Mouse (Mus musculus) liver, embryonic 14.5 days (tissue): ENCODE results near the gene Pih1d2. TPM values are rescaled to one million over a fixed set of nuclear protein-coding genes. Genes with fewer than 3 reads are reported as not detected.

Source experiments
- ATAC-seq: fragments of 200-750 bp; cut with Nextera tagmentation; 2 replicates; pipeline ENCODE4 v1.8.0; 2017; ENCODE audit warnings: moderate number of reproducible peaks, mild to moderate bottlenecking, moderate library complexity; ENCODE audit not compliant: insufficient read depth
- DNase-seq, 3 experiments: peaks; one replicate each; pipeline ENCODE4 v3.0.0-alpha.2; 2012 to 2013; ENCODE audit warnings: low read depth in 3 of 3, low spot score in 3 of 3
- H3K27ac ChIP-seq: fragments of 300-500 bp; sonication (generic); 2 replicates; pipeline ENCODE4 v1.5.1; 2014; ENCODE audit warnings: moderate library complexity, mild to moderate bottlenecking, control low read depth, inconsistent platforms
- H3K27me3 ChIP-seq: fragments of 300-500 bp; sonication (generic); 2 replicates; pipeline ENCODE4 v1.6.1; 2014; ENCODE audit warnings: mild to moderate bottlenecking, low read length, moderate library complexity; ENCODE audit not compliant: control insufficient read depth, insufficient read depth
- H3K36me3 ChIP-seq: fragments of 300-500 bp; sonication (generic); replicated peaks from 2 replicates; pipeline ENCODE4 v1.6.1; 2014; ENCODE audit warnings: low read depth; ENCODE audit not compliant: control insufficient read depth, insufficient read depth
- H3K4me1 ChIP-seq, 2 experiments: fragments of 200-500 bp in 1 of 2; fragments of 300-500 bp in 1 of 2; sonication (generic) in 1 of 2; replicated peaks; 2 replicates each; pipeline ENCODE4 v1.6.1; 2012 to 2014; ENCODE audit warnings: antibody characterized with exemption in 1 of 2, inconsistent platforms in 1 of 2, low read length in 1 of 2; ENCODE audit not compliant: control insufficient read depth in 2 of 2, insufficient read depth in 2 of 2
- H3K4me2 ChIP-seq: fragments of 300-500 bp; sonication (generic); 2 replicates; pipeline ENCODE4 v1.6.1; 2014; ENCODE audit warnings: low read depth, mild to moderate bottlenecking, control low read depth, moderate library complexity
- H3K4me3 ChIP-seq, 2 experiments: fragments of 200-500 bp in 1 of 2; fragments of 300-500 bp in 1 of 2; sonication (generic) in 1 of 2; 2 replicates each; pipeline ENCODE4 v1.5.1; 2012 to 2014; ENCODE audit warnings: low read depth in 2 of 2, low read length in 2 of 2, mild to moderate bottlenecking in 2 of 2, control low read depth in 1 of 2, inconsistent platforms in 1 of 2, moderate library complexity in 1 of 2; ENCODE audit not compliant: insufficient read depth in 1 of 2
- H3K9ac ChIP-seq: fragments of 300-500 bp; sonication (generic); replicated peaks from 2 replicates; pipeline ENCODE4 v1.6.1; 2014; ENCODE audit warnings: mild to moderate bottlenecking, control low read depth, moderate library complexity
- H3K9me3 ChIP-seq: fragments of 300-500 bp; sonication (generic); 2 replicates; pipeline ENCODE4 v1.6.1; 2016; ENCODE audit warnings: low read length, mixed read lengths; ENCODE audit not compliant: control insufficient read depth
- CTCF ChIP-seq: IDR thresholded peaks from 2 replicates; pipeline ENCODE4 v1.5.1; 2016; ENCODE audit warnings: antibody characterized with exemption, low read depth, control low read depth
- EP300 ChIP-seq: IDR thresholded peaks from 2 replicates; pipeline ENCODE4 v1.6.1; 2016; ENCODE audit warnings: antibody characterized with exemption, low read depth
- WGBS: fragments of 180-500 bp; shearing (Covaris S2); extraction: QIAGEN DNeasy Blood & Tissue Kit; methylation state at CpG from one replicate; pipeline ENCODE4 v1.1.7; 2014; ENCODE audit not compliant: insufficient replicate concordance; 5-methylcytosine and 5-hydroxymethylcytosine counted together
- polyA plus RNA-seq, 2 experiments: library from polyadenylated mRNA; depleted of rRNA in 1 of 2; stranded (reverse) in 1 of 2; unstranded in 1 of 2; fragments of >200 nt; fragmentation: Nextera tagmentation in 1 of 2; extraction: Ambion mirVana in 1 of 2; gene quantifications; 2 replicates each; pipeline versions ENCODE4 v1.2.1 to v1.2.3; 2012 to 2014

The Pih1d2 gene
- polyA plus RNA-seq, 2 experiments, result 0.56 to 0.78 TPM

DNA sequence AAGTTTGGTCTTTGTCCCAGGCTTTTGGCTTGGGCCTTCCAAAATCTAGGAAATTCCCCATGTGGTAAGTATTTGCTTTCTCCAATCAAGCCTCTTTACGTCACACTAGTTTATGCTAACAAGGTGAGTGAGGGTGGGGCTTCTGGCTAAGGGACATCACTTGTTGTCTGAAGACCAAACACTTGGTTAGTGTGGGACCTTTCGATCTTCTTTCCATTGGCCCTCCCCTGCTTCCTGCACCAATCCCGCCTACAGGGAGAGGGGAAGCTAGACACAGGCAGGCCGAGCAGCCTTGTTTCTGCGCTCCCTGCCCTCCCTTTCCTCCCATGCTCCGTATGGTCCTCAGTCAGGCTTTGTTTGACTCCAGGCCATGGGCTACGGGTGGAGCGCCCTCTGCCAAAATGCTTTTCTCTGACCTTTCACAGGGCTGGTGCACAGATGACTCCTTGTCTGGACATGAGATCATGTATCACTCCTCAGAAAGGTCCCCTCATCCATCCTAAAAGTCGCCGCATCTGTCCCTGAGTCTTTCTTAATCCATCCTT lies 29.8 kb downstream of the Pih1d2 start:
- Histone ChIP-seq H3K36me3 (peaks cover 47% of the 10 kb centered on the region), H3K4me2 (no peak overlapping the region), H3K9me3 (no peaks in the 10 kb centered on the region), H3K27me3 (no peaks in the 10 kb centered on the region), H3K9ac (no peak overlapping the region), H3K27ac (no peak overlapping the region), H3K4me3 (no peak overlapping the region), H3K4me1 (peaks cover 6 to 8% of the 10 kb centered on the region in 2 experiments)
- DNase-seq (no peak), ATAC-seq (no peak)
- TF ChIP-seq EP300 (no peak), CTCF (no peak)
- 78% methylated on average over 10 of the region's 10 CpGs for WGBS

DNA sequence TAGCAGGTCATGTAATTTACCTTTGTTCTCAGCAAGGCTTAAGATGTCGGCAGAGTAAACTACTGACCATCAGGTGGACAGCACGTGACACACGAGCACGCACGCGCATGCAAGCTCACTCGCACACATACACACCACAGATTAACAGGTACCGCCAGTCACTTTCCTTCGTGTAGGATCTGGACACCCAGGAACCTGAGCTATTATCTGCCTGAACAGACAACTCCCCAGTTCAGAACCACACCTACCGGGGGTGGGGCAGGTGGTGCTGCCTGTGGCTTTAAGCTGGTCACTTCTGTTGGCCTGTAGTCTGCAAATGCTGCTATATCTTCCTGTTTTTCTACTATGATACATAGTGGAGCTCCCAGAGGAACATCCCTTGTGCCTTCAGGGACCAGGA lies 33.4 kb downstream of the Pih1d2 start:
- Histone ChIP-seq H3K4me2 (peak overlapping the region; percentile 13), H3K4me3 (no peak overlapping the region), H3K9ac (no peak overlapping the region), H3K27ac (no peak overlapping the region; the same call in 1 of the 2 replicates), H3K4me1 (peaks cover 6 to 8% of the 10 kb centered on the region in 2 experiments), H3K36me3 (peaks cover 29% of the 10 kb centered on the region), H3K27me3 (no peaks in the 10 kb centered on the region), H3K9me3 (no peaks in the 10 kb centered on the region)
- ATAC-seq (peak; percentile 82), DNase-seq (peak in 1 of 3 experiments; percentile 46)
- TF ChIP-seq CTCF (no peak), EP300 (no peak)
- 51% methylated on average over 10 of the region's 10 CpGs for WGBS

DNA sequence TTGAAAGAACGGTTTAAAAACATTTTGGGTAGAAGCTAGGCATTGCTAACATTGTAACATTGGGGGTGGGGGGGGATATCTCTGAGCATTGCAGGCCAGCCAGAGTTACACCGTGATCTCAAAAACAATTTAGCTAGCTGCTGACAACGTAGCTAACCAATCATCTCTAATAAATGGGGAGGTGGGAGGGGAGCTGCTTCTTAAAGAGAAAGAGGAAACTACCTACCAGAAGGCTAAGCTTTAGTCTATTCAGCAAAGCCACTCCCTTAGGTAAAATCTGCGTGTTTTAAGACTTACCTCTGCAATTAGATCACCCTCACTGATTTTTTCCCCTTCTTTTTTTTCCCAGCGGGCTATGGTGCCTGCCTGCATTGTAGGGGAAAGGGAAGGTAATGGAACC lies 41.3 kb downstream of the Pih1d2 start:
- Histone ChIP-seq H3K36me3 (peaks cover under 1% of the 10 kb centered on the region), H3K27me3 (no peaks in the 10 kb centered on the region), H3K4me3 (peak overlapping the region; percentile 80 to 94), H3K27ac (no peak overlapping the region), H3K9ac (peak overlapping the region; percentile 90), H3K4me2 (peak overlapping the region; percentile 78), H3K4me1 (peaks cover 0 to 9% of the 10 kb centered on the region in 2 experiments; a peak in 2 of 4 replicates), H3K9me3 (no peaks in the 10 kb centered on the region)
- TF ChIP-seq EP300 (no peak), CTCF (no peak)
- no peak for ATAC-seq
- WGBS, result 14% methylated on average over 5 of the region's 5 CpGs
- DNase-seq, result no peak

DNA sequence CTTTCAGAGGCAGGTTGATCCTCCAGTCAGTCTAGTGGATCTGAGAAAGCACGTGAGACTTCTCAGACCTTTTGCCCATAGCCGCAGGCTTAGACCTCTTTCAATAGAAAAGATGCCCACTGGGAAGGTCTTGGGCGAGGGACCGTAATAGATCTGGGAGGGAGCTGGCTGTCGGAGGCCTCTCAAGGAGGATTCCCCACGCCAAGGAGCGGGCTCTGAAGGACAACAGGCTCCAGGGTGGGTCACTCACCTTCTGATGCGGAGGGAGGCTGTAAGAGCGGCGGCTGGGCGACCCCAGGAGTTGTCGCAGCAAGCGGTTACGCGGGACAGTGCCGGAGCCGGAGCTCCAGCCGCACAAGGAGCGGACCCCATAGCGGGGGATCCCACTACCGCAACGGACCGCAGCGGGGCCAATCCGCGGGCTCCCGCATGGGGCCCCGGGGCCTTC lies 41.8 kb downstream of the Pih1d2 start:
- TF ChIP-seq CTCF, result no peak
- TF ChIP-seq EP300, result no peak

DNA sequence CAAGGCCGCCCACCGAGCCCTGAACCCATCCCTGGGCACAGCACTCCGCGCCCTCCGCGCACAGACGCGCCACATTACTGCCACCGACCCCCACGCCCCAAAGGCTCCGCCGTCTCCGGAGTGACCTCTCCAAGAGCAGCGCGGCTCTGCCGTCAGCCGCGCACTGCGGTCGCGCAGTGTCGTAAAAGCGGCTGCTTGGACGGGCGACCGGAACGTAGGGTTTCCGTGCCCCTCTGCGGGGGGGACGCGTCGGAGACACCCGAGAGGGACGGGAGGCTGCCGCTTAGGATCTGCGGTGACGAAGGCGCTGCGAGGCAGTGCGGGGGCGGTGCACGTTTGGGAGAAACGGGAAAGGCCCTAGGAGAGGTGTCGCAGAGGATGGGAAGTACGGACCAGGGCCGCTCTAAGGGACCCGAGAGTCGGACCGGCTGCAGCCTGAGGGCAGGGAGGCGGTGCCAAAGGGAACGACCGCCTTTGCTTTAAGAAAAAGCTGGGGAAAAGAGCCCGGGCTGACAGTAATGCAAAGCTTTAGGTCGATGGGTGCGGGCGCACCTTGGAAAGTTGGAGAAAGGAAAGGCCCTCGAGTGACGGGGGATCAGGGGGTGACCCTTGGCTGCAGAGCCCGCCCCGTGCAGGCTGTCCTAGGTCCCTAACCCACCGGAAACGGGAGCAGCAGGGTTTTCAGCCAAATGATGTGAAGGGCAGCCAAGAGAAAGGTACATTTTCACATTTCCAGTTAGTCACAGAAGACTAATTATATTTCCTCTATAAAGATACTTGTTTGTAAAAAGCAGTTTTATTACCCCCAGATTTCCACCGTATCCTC lies 42.5 kb downstream of the Pih1d2 start, which contains the start of gene Dlat:
Dlat (minus strand) TSS at position 389 of the 826 bp plus-strand sequence.
- Histone ChIP-seq H3K36me3 (no peaks in the 10 kb centered on the region), H3K27ac (peak within 1 kb of the TSS; percentile 28; the same call in 1 of the 2 replicates), H3K9me3 (no peaks in the 10 kb centered on the region), H3K9ac (peak within 1 kb of the TSS; percentile 90), H3K4me3 (peak within 1 kb of the TSS; percentile 80 to 94), H3K4me1 (peaks cover 0 to 9% of the 10 kb centered on the region in 2 experiments; a peak in 2 of 4 replicates), H3K27me3 (no peaks in the 10 kb centered on the region), H3K4me2 (peak within 1 kb of the TSS; percentile 78)
- under 1% methylated on average over 63 of the region's 63 CpGs for WGBS
- ATAC-seq (peak; percentile 92), DNase-seq (peak; percentile 60 to 71 (median 66))
- TF ChIP-seq CTCF (no peak), EP300 (no peak)

More for the DNA sequence above, 41.8 kb downstream of the Pih1d2 start:
- peak overlapping the region; percentile 78 for H3K4me2 ChIP-seq
- no peaks in the 10 kb centered on the region for H3K9me3 ChIP-seq
- H3K4me1 ChIP-seq, result peaks cover 0 to 9% of the 10 kb centered on the region in 2 experiments; a peak in 2 of 4 replicates
- peak overlapping the region; percentile 80 to 94 for H3K4me3 ChIP-seq
- ATAC-seq (peak; percentile 49), DNase-seq (no peak)
- under 1% methylated on average over 28 of the region's 28 CpGs for WGBS
- H3K27ac ChIP-seq, result peak overlapping the region; percentile 28; the same call in 1 of the 2 replicates
- H3K36me3 ChIP-seq, result no peaks in the 10 kb centered on the region
- H3K9ac ChIP-seq, result peak overlapping the region; percentile 90
- H3K27me3 ChIP-seq, result no peaks in the 10 kb centered on the region
